ENCODE assay signal across 8 mouse cellular contexts in the genomic region with DNA sequence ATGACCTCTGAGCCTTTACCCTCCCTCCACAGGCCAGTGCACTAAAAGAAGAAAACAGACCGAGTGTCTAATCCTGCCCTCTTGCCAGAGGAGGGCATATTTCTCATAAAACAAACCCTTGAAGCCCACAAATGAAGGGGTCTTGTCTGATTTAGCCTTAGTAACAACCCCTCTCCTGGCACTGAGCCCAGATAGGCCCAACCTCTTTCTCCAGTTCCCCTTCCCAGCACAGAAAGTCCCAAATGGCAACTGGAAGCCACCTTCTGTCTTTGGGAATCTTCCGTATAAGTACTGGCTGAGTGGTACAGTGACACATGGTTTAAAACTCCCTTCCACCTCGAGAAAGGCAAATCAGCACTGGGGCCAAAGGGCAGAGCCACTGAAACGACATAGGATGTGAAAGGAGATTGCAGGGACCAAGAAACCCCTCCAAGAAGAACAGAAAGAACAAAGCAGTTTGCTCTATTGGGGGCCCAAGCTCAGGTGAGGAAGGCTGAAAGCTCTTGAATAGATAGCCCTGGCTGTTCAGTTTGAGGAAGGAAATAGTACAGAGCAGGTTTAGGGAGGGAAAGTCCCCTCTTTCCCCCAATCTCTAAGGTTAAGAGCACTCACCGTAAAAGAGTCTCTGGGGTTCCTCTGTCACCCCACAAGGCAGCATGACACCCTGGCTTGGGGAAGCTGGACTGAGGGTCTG. TPM values are rescaled to one million over a fixed set of nuclear protein-coding genes. Genes with fewer than 3 reads are reported as not detected.
DNase-seq lines count a peak whose midpoint lies in the region; ATAC-seq and TF ChIP-seq lines count a peak whose summit lies in the region.

No protein-coding gene starts in this region.

- peak overlapping the region; percentile 47 for H3K9ac ChIP-seq in embryonic facial prominence, embryonic 11.5 days (replicated peaks; ENCODE audit: low read length)
- no peak overlapping the region for H3K9ac ChIP-seq in intestine, postnatal 0 days (ENCODE audit: low read depth, low read length)
- H3K9ac ChIP-seq in neural tube, embryonic 15.5 days (replicated peaks), result 0 out of 2 replicates have a peak overlapping the region, but pooled peaks have one; percentile 11

- no peak for DNase-seq in left cerebral cortex, adult 2 months (ENCODE audit: extremely low spot score in 1 of 2, low spot score in 2 of 2)
- DNase-seq in left cerebral cortex, postnatal 10 days (ENCODE audit: extremely low spot score in 1 of 2, low spot score in 2 of 2), result no peak
- no peak for DNase-seq in embryonic facial prominence, embryonic 11.5 days (ENCODE audit: low spot score)
- no peak for DNase-seq in left cerebral cortex, postnatal 14 days (ENCODE audit: low spot score in 2 of 2)
- DNase-seq in frontal cortex, postnatal 10 days (ENCODE audit: low spot score in 2 of 2), result no peak
- no peak for DNase-seq in adrenal gland, postnatal 4 days (ENCODE audit: low spot score in 2 of 2)

- WGBS in embryonic facial prominence, embryonic 11.5 days, result 28% methylated on average over 5 of the region's 5 CpGs
- WGBS in intestine, postnatal 0 days, result 8% methylated on average over 5 of the region's 5 CpGs
- WGBS in neural tube, embryonic 15.5 days, result 23% methylated on average over 5 of the region's 5 CpGs

- H3K4me3 ChIP-seq in left cerebral cortex, adult 2 months, result no peak overlapping the region
- H3K4me3 ChIP-seq in embryonic facial prominence, embryonic 11.5 days (ENCODE audit: low read depth, low read length), result no peak overlapping the region
- no peak overlapping the region for H3K4me3 ChIP-seq in intestine, postnatal 0 days (ENCODE audit: low read depth, low read length)
- H3K4me3 ChIP-seq in neural tube, embryonic 15.5 days (replicated peaks), result no peak overlapping the region

- ATAC-seq in embryonic facial prominence, embryonic 11.5 days (replicated peaks; ENCODE audit: insufficient number of reproducible peaks, low FRiP score, low TSS enrichment, low read depth), result no peak
- ATAC-seq in intestine, postnatal 0 days, result no peak
- ATAC-seq in neural tube, embryonic 15.5 days (ENCODE audit: low FRiP score), result no peak

- intact Hi-C loops in left cerebral cortex, adult 2 months (cut with DNase I), result loop anchor here (2.0 kb wide), 1 partner anchor 25 kb away; no protein-coding TSS in a partner anchor
- intact Hi-C loops in left cerebral cortex, postnatal 10 days (cut with DNase I), result loop anchor here (5.0 kb wide), 1 partner anchor 54 kb away; no protein-coding TSS in a partner anchor
- intact Hi-C loops in left cerebral cortex, postnatal 14 days (cut with DNase I), result loop anchor here (5.0 kb wide), 2 partner anchors 51 to 59 kb away; partner anchors contain the start of gene Bub1b

- no peaks in the 10 kb centered on the region for H3K9me3 ChIP-seq in embryonic facial prominence, embryonic 11.5 days (replicated peaks; ENCODE audit: control insufficient read depth, low read length)
- H3K9me3 ChIP-seq in intestine, postnatal 0 days (ENCODE audit: control insufficient read depth), result no peaks in the 10 kb centered on the region
- H3K9me3 ChIP-seq in neural tube, embryonic 15.5 days (replicated peaks), result no peaks in the 10 kb centered on the region

- peak overlapping the region; percentile 28; the same call in 1 of the 2 replicates for H3K27ac ChIP-seq in left cerebral cortex, adult 2 months
- peak overlapping the region; percentile 52 for H3K27ac ChIP-seq in embryonic facial prominence, embryonic 11.5 days (replicated peaks; ENCODE audit: low read depth, low read length)
- peak overlapping the region; percentile 71 for H3K27ac ChIP-seq in intestine, postnatal 0 days (ENCODE audit: low read depth, low read length)
- H3K27ac ChIP-seq in neural tube, embryonic 15.5 days (replicated peaks), result peak overlapping the region; percentile 64

- TF ChIP-seq CTCF in left cerebral cortex, adult 2 months (IDR thresholded peaks at IDR 0.05), result no peak
- TF ChIP-seq CTCF in intestine, postnatal 0 days (IDR thresholded peaks at IDR 0.05; ENCODE audit: low read depth), result no peak

- no peaks in the 10 kb centered on the region for H3K36me3 ChIP-seq in embryonic facial prominence, embryonic 11.5 days (replicated peaks; ENCODE audit: control insufficient read depth, insufficient read depth, low read depth, low read length)
- H3K36me3 ChIP-seq in intestine, postnatal 0 days (ENCODE audit: control insufficient read depth, insufficient read depth), result no peaks in the 10 kb centered on the region
- no peaks in the 10 kb centered on the region for H3K36me3 ChIP-seq in neural tube, embryonic 15.5 days

- peaks cover 24% of the 10 kb centered on the region for H3K4me1 ChIP-seq in embryonic facial prominence, embryonic 11.5 days (ENCODE audit: control insufficient read depth, insufficient read depth, low read length)
- H3K4me1 ChIP-seq in intestine, postnatal 0 days (replicated peaks; ENCODE audit: control insufficient read depth, insufficient read depth, low read length), result peaks cover 36% of the 10 kb centered on the region
- peaks cover 76% of the 10 kb centered on the region for H3K4me1 ChIP-seq in neural tube, embryonic 15.5 days

- H3K4me2 ChIP-seq in embryonic facial prominence, embryonic 11.5 days (ENCODE audit: low read depth, low read length), result peak overlapping the region; percentile 14; the same call in 1 of the 2 replicates
- H3K4me2 ChIP-seq in intestine, postnatal 0 days (replicated peaks; ENCODE audit: low read depth), result peak overlapping the region; percentile 89
- H3K4me2 ChIP-seq in neural tube, embryonic 15.5 days, result peak overlapping the region; percentile 55

- H3K27me3 ChIP-seq in embryonic facial prominence, embryonic 11.5 days (ENCODE audit: control insufficient read depth, insufficient read depth, low read length), result no peaks in the 10 kb centered on the region
- H3K27me3 ChIP-seq in intestine, postnatal 0 days (replicated peaks; ENCODE audit: control insufficient read depth, insufficient read depth, low read length), result no peaks in the 10 kb centered on the region
- H3K27me3 ChIP-seq in neural tube, embryonic 15.5 days (replicated peaks), result peaks cover 4% of the 10 kb centered on the region; the same call in 1 of the 2 replicates

RNA-seq across cellular contexts. Expression of gene Bmf, which starts 3.2 kb away (rescaled TPM):
- total RNA-seq in left cerebral cortex, adult 2 months (2021), result 1 to 10 TPM; 3.2 to 4.0 TPM
- 1 to 10 TPM; 4.0 to 5.2 TPM for total RNA-seq in left cerebral cortex, postnatal 10 days (2021)
- polyA plus RNA-seq in embryonic facial prominence, embryonic 11.5 days (2014; fragmentation: Nextera tagmentation; extraction: Ambion mirVana), result 5.0 and 5.1 TPM in 2 replicates
- polyA plus RNA-seq in intestine, postnatal 0 days (2015; fragmentation: Nextera tagmentation; extraction: Ambion mirVana), result 1.4 and 1.7 TPM in 2 replicates
- polyA plus RNA-seq in neural tube, embryonic 15.5 days (2015; fragmentation: Nextera tagmentation; extraction: Ambion mirVana), result 2.0 and 3.6 TPM in 2 replicates
- 1 to 10 TPM; 3.8 to 4.4 TPM for total RNA-seq in left cerebral cortex, postnatal 14 days (2021)
- total RNA-seq in adrenal gland, postnatal 4 days (2021), result 10 to 100 TPM; 30.9 to 35.7 TPM

RNA-seq across cellular contexts. Expression of gene Bub1b, which starts 51.8 kb away (rescaled TPM):
- 1 to 10 TPM; 1.9 to 3.0 TPM for total RNA-seq in left cerebral cortex, adult 2 months (2021)
- 1 to 10 TPM; 2.8 to 4.5 TPM for total RNA-seq in left cerebral cortex, postnatal 10 days (2021)
- 131 and 135 TPM in 2 replicates for polyA plus RNA-seq in embryonic facial prominence, embryonic 11.5 days (2014; fragmentation: Nextera tagmentation; extraction: Ambion mirVana)
- 8.9 and 9.9 TPM in 2 replicates for polyA plus RNA-seq in intestine, postnatal 0 days (2015; fragmentation: Nextera tagmentation; extraction: Ambion mirVana)
- polyA plus RNA-seq in neural tube, embryonic 15.5 days (2015; fragmentation: Nextera tagmentation; extraction: Ambion mirVana), result 7.0 and 26.4 TPM in 2 replicates
- 1 to 10 TPM; 1.5 to 1.9 TPM for total RNA-seq in left cerebral cortex, postnatal 14 days (2021)
- 10 to 100 TPM; 36.7 to 40.7 TPM for total RNA-seq in adrenal gland, postnatal 4 days (2021)

Comparison
In these comparisons a context has a peak if more than half of its experiments do, and no peak if none do; other contexts are left out.
1. H3K4me2 ChIP-seq: peak in every context shown above with its lines; median percentile 89 in intestine, postnatal 0 days; 55 in neural tube, embryonic 15.5 days; 14 in embryonic facial prominence, embryonic 11.5 days.
2. RNA of gene Bmf, which starts 3.2 kb away (total RNA-seq): 30.9 to 35.7 TPM in adrenal gland, postnatal 4 days; 4.0 to 5.2 TPM in left cerebral cortex, postnatal 10 days, 3.8 to 4.4 TPM in left cerebral cortex, postnatal 14 days and 3.2 to 4.0 TPM in left cerebral cortex, adult 2 months; every median in the first group is over 4 times any median in the second.
3. RNA of gene Bub1b, which starts 51.8 kb away (total RNA-seq): 36.7 to 40.7 TPM in adrenal gland, postnatal 4 days; 2.8 to 4.5 TPM in left cerebral cortex, postnatal 10 days, 1.9 to 3.0 TPM in left cerebral cortex, adult 2 months and 1.5 to 1.9 TPM in left cerebral cortex, postnatal 14 days; every median in the first group is over 4 times any median in the second.
4. Peak in every context shown above with its lines, with median percentiles within 50 percentile points of each other: H3K27ac ChIP-seq.